Mouse (Mus musculus) embryonic facial prominence, embryonic 11.5 days (tissue): Measurements from ENCODE around the gene Mageb5. TPM values are rescaled to one million over a fixed set of nuclear protein-coding genes. Genes with fewer than 3 reads are reported as not detected.
"Not testable (repeated sequence)": the region's sequence is repeated elsewhere in the genome, so short reads cannot be mapped to it uniquely, and the experiment has no call there.

Source experiments
- ATAC-seq: fragments of 200-750 bp; cut with Nextera tagmentation; replicated peaks from 2 replicates; pipeline ENCODE4 v1.8.0; 2017; ENCODE audit warnings: low read depth; ENCODE audit not compliant: insufficient number of reproducible peaks, low FRiP score, low TSS enrichment
- DNase-seq: peaks from one replicate; pipeline ENCODE4 v3.0.0-alpha.2; 2015; ENCODE audit warnings: low spot score
- H3K27ac ChIP-seq: fragments of 300-500 bp; sonication (generic); replicated peaks from 2 replicates; pipeline ENCODE4 v1.5.1; 2014; ENCODE audit warnings: mild to moderate bottlenecking, low read depth, low read length, control low read depth
- H3K27me3 ChIP-seq: fragments of 300-500 bp; sonication (generic); 2 replicates; pipeline ENCODE4 v1.6.1; 2014; ENCODE audit warnings: mild to moderate bottlenecking, low read length, moderate library complexity, mixed read lengths; ENCODE audit not compliant: control insufficient read depth, insufficient read depth
- H3K36me3 ChIP-seq: fragments of 300-500 bp; sonication (generic); replicated peaks from 2 replicates; pipeline ENCODE4 v1.6.1; 2014; ENCODE audit warnings: low read depth, mild to moderate bottlenecking, low read length, moderate library complexity, mixed read lengths; ENCODE audit not compliant: control insufficient read depth, insufficient read depth
- H3K4me1 ChIP-seq: fragments of 300-500 bp; sonication (generic); 2 replicates; pipeline ENCODE4 v1.6.1; 2014; ENCODE audit warnings: low read length, mixed read lengths; ENCODE audit not compliant: control insufficient read depth, insufficient read depth
- H3K4me2 ChIP-seq: fragments of 300-500 bp; sonication (generic); 2 replicates; pipeline ENCODE4 v1.6.1; 2014; ENCODE audit warnings: low read depth, mild to moderate bottlenecking, control low read depth, low read length, moderate library complexity
- H3K4me3 ChIP-seq: fragments of 300-500 bp; sonication (generic); 2 replicates; pipeline ENCODE4 v1.5.1; 2014; ENCODE audit warnings: low read depth, low read length, control low read depth
- H3K9ac ChIP-seq: fragments of 300-500 bp; sonication (generic); replicated peaks from 2 replicates; pipeline ENCODE4 v1.6.1; 2014; ENCODE audit warnings: mild to moderate bottlenecking, control low read depth, low read length
- H3K9me3 ChIP-seq: fragments of 300-500 bp; sonication (generic); replicated peaks from 2 replicates; pipeline ENCODE4 v1.6.1; 2016; ENCODE audit warnings: mild to moderate bottlenecking, low read length, inconsistent platforms, mixed read lengths; ENCODE audit not compliant: control insufficient read depth
- WGBS: fragments of 180-500 bp; shearing (Covaris S2); extraction: QIAGEN DNeasy Blood & Tissue Kit; methylation state at CpG from one replicate; pipeline ENCODE4 v1.1.7; 2014; 5-methylcytosine and 5-hydroxymethylcytosine counted together
- polyA plus RNA-seq: library from polyadenylated mRNA; unstranded; fragments of >200 nt; fragmentation: Nextera tagmentation; extraction: Ambion mirVana; gene quantifications from 2 replicates; pipeline ENCODE4 v1.2.1, GENCODE M21; 2014

Mageb5 gene
- not detected in 2 replicates for polyA plus RNA-seq

DNA sequence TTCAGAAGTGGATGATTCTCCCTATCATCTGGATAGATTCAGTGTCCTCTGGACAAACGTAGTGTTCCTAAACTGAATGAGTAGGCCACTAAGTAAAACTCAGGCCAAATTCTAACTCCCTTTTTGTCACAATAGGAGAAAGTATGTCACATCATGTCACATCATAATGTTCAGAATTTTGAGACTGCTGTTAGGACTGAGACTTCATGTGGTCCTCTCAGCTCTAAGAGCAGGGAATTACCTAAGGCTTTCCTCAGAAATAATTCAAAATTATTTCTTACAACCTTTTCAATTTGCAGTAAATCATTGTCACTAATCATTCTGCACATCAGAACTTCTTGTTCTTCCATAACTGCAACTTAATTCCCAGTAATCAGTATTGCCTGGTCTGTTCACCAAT lies at the start of gene Mageb5:
TSS of gene Mageb5 (minus strand) at position 101 of the 400 bp plus-strand sequence.
- not testable (repeated sequence) for H3K9me3 ChIP-seq, H3K9ac ChIP-seq, H3K27me3 ChIP-seq, H3K36me3 ChIP-seq, H3K4me3 ChIP-seq, ATAC-seq, H3K4me1 ChIP-seq, H3K4me2 ChIP-seq, H3K27ac ChIP-seq, DNase-seq
- WGBS: 73% methylated on average over 1 of the region's 1 CpGs

DNA sequence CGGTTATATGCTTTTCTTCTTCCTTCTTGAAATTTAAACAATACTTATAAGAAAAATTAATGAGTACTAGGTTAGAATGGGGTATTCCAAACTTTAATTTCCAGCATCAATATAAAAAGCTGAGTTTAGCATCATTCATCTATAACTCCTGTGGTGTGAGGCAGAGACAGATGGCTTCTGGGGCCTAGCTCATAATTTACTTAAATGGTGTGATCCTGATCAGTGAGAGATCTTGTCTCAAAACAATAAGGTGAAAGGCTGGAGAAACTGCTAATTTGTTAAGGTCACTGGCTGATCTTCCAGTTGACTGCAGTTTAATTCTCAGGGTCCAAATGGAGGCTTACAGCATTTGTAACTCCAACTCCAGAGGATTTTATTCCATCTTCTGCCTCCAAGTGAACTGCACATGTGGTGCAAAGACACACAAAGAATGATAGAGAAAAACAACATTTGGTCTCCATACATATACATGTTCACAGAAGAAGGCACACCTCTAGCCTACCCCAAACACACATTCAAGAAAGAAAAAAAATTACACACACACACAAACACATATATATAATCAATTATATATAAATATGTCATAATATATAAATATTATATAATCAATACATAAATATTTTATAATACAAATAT lies 23.1 kb downstream of the Mageb5 start:
- not testable (repeated sequence) for H3K9me3 ChIP-seq, H3K27ac ChIP-seq, ATAC-seq, H3K27me3 ChIP-seq, DNase-seq, H3K4me3 ChIP-seq, H3K36me3 ChIP-seq, H3K9ac ChIP-seq, H3K4me1 ChIP-seq, H3K4me2 ChIP-seq
- no CpG with 5 or more reads among the region's 1 CpGs for WGBS

Other genes with a start within 250 kb of the Mageb5 start
- not detected in 2 replicates for gene 1700084M14Rik, start 207.1 kb downstream of the Mageb5 start, polyA plus RNA-seq
- not detected in 2 replicates for gene Gm14781, start 150.8 kb downstream of the Mageb5 start, polyA plus RNA-seq
- gene Mageb1, start 233.3 kb upstream of the Mageb5 start, polyA plus RNA-seq: not detected in 2 replicates